Mouse (Mus musculus) natural killer cell, adult 2 months (primary cell): Measurements from ENCODE around the gene Selplg.

Experiments used
- DNase-seq, 2 experiments: peaks; one replicate each; pipeline ENCODE4 v3.0.0; 2022; ENCODE audit warnings: low spot score in 2 of 2

Gene Selplg

GRCm38 (mm10) chr5:113854494-113854893, 22.1 kb upstream of the Selplg start:
- DNase-seq = peak; percentile 78 to 84

- DNase-seq = no peak
These were observed 21.1 kb upstream of the Selplg start for GRCm38 (mm10) chr5:113853541-113853940.

- no peak for DNase-seq
These were observed 20.0 kb upstream of the Selplg start for GRCm38 (mm10) chr5:113852463-113852862.

GRCm38 (mm10) chr5:113850680-113851230, 18.3 kb upstream of the Selplg start:
- no peak for DNase-seq

- DNase-seq = no peak
These were observed 15.2 kb upstream of the Selplg start for GRCm38 (mm10) chr5:113847636-113848035.

GRCm38 (mm10) chr5:113846656-113847055, 14.2 kb upstream of the Selplg start:
- no peak for DNase-seq

- no peak for DNase-seq
These were observed 13.2 kb upstream of the Selplg start for GRCm38 (mm10) chr5:113845627-113846026.

GRCm38 (mm10) chr5:113844721-113845120, 12.3 kb upstream of the Selplg start:
- DNase-seq = peak; percentile 83 to 88

- no peak for DNase-seq
These were observed 11.7 kb upstream of the Selplg start for GRCm38 (mm10) chr5:113844106-113844505.

GRCm38 (mm10) chr5:113842906-113843305, 10.5 kb upstream of the Selplg start:
- no peak for DNase-seq

GRCm38 (mm10) chr5:113842244-113842643, 9.8 kb upstream of the Selplg start:
- DNase-seq = peak; percentile 59 to 73

GRCm38 (mm10) chr5:113841243-113842225, 9.1 kb upstream of the Selplg start:
- DNase-seq = peak; percentile 72 to 77

GRCm38 (mm10) chr5:113840443-113840842, 8.0 kb upstream of the Selplg start:
- DNase-seq = no peak

- DNase-seq = no peak
These were observed 4.5 kb upstream of the Selplg start for GRCm38 (mm10) chr5:113836961-113837360.

GRCm38 (mm10) chr5:113833316-113833947, 988 bp upstream of the Selplg start:
- DNase-seq = peak; percentile 53 to 63

- DNase-seq = no peak
These were observed 703 bp downstream of the Selplg start for GRCm38 (mm10) chr5:113831741-113832140.

GRCm38 (mm10) chr5:113830796-113831195, 1.6 kb downstream of the Selplg start:
- DNase-seq = no peak

GRCm38 (mm10) chr5:113830292-113830643, 2.2 kb downstream of the Selplg start:
- peak; percentile 94 to 96 for DNase-seq

GRCm38 (mm10) chr5:113829566-113830291, 2.7 kb downstream of the Selplg start:
- DNase-seq = no peak

- DNase-seq = no peak
These were observed 4.0 kb downstream of the Selplg start for GRCm38 (mm10) chr5:113828481-113828880.

- peak; percentile 58 to 77 for DNase-seq
These were observed 4.4 kb downstream of the Selplg start for GRCm38 (mm10) chr5:113827991-113828411.

GRCm38 (mm10) chr5:113826619-113827018, 5.8 kb downstream of the Selplg start:
- DNase-seq = peak; percentile 54 to 62
